Mouse (Mus musculus): ENCODE results near the gene Ifit1bl2. TPM values are rescaled to one million over a fixed set of nuclear protein-coding genes. Genes with fewer than 3 reads are reported as not detected.
"Not testable (repeated sequence)": the region's sequence is repeated elsewhere in the genome, so short reads cannot be mapped to it uniquely, and the experiment has no call there.

Gene Ifit1bl2
- polyA plus RNA-seq, 1 experiment: not detected

- no peak for TF ChIP-seq USF1 (IDR thresholded peaks at IDR 0.05; ENCODE audit: low read depth)
- no peak for TF ChIP-seq MYOD1 (IDR thresholded peaks at IDR 0.05; ENCODE audit: control insufficient read depth, insufficient read length, low read depth)
- TF ChIP-seq FOSL1 (IDR thresholded peaks at IDR 0.05; ENCODE audit: insufficient read depth, low read length, poor library complexity, severe bottlenecking): no peak
- no peak for TF ChIP-seq MAX (IDR thresholded peaks at IDR 0.05)
- TF ChIP-seq CTCF (IDR thresholded peaks at IDR 0.05; ENCODE audit: control insufficient read depth, insufficient read depth, insufficient read length): no peak
- no peak for TF ChIP-seq CEBPB (IDR thresholded peaks at IDR 0.05; ENCODE audit: low read depth)
- TF ChIP-seq MYOG (IDR thresholded peaks at IDR 0.05; ENCODE audit: control insufficient read depth, extremely low read depth, insufficient read length): no peak
- Histone ChIP-seq H3K27me3 (ENCODE audit: control insufficient read depth, insufficient read depth, insufficient read length) (peaks cover 13% of the 10 kb centered on the region), H3K79me3 (ENCODE audit: low read depth) (no peaks in the 10 kb centered on the region), H3K79me2 (ENCODE audit: control insufficient read depth, insufficient read depth) (no peaks in the 10 kb centered on the region), H3ac (ENCODE audit: control insufficient read depth, insufficient read length, low read depth) (no peak overlapping the region), H3K36me3 (ENCODE audit: control insufficient read depth, insufficient read depth) (no peaks in the 10 kb centered on the region), H3K4me3 (ENCODE audit: insufficient read depth, poor library complexity, severe bottlenecking) (no peak overlapping the region)
Measured at GRCm38 (mm10) chr19:34627496-34627895, 13.0 kb downstream of the Ifit1bl2 start.

GRCm38 (mm10) chr19:34624663-34625062 is 15.9 kb downstream of the Ifit1bl2 start:
- Histone ChIP-seq H3ac (ENCODE audit: control insufficient read depth, insufficient read length, low read depth) (no peak overlapping the region), H3K79me2 (ENCODE audit: control insufficient read depth, insufficient read depth) (no peaks in the 10 kb centered on the region), H3K79me3 (ENCODE audit: low read depth) (no peaks in the 10 kb centered on the region), H3K36me3 (ENCODE audit: control insufficient read depth, insufficient read depth) (no peaks in the 10 kb centered on the region), H3K27me3 (ENCODE audit: control insufficient read depth, insufficient read depth, insufficient read length) (peaks cover 18% of the 10 kb centered on the region), H3K4me3 (ENCODE audit: insufficient read depth, poor library complexity, severe bottlenecking) (no peak overlapping the region)
- TF ChIP-seq MYOD1 (IDR thresholded peaks at IDR 0.05; ENCODE audit: control insufficient read depth, insufficient read length, low read depth): no peak
- no peak for TF ChIP-seq USF1 (IDR thresholded peaks at IDR 0.05; ENCODE audit: low read depth)
- no peak for TF ChIP-seq FOSL1 (IDR thresholded peaks at IDR 0.05; ENCODE audit: insufficient read depth, low read length, poor library complexity, severe bottlenecking)
- TF ChIP-seq CTCF (IDR thresholded peaks at IDR 0.05; ENCODE audit: control insufficient read depth, insufficient read depth, insufficient read length): no peak
- TF ChIP-seq MYOG (IDR thresholded peaks at IDR 0.05; ENCODE audit: control insufficient read depth, extremely low read depth, insufficient read length): no peak
- no peak for TF ChIP-seq MAX (IDR thresholded peaks at IDR 0.05)
- TF ChIP-seq CEBPB (IDR thresholded peaks at IDR 0.05; ENCODE audit: low read depth): no peak

GRCm38 (mm10) chr19:34623781-34624180 is 16.8 kb downstream of the Ifit1bl2 start:
- H3K27me3 ChIP-seq (ENCODE audit: control insufficient read depth, insufficient read depth, insufficient read length): peaks cover 19% of the 10 kb centered on the region
- H3K79me2 ChIP-seq (ENCODE audit: control insufficient read depth, insufficient read depth): no peaks in the 10 kb centered on the region
- no peaks in the 10 kb centered on the region for H3K36me3 ChIP-seq (ENCODE audit: control insufficient read depth, insufficient read depth)
- no peak overlapping the region for H3K4me3 ChIP-seq (ENCODE audit: insufficient read depth, poor library complexity, severe bottlenecking)
- TF ChIP-seq MAX (IDR thresholded peaks at IDR 0.05) (no peak), MYOG (IDR thresholded peaks at IDR 0.05; ENCODE audit: control insufficient read depth, extremely low read depth, insufficient read length) (no peak), MYOD1 (IDR thresholded peaks at IDR 0.05; ENCODE audit: control insufficient read depth, insufficient read length, low read depth) (no peak), CTCF (IDR thresholded peaks at IDR 0.05; ENCODE audit: control insufficient read depth, insufficient read depth, insufficient read length) (no peak), CEBPB (IDR thresholded peaks at IDR 0.05; ENCODE audit: low read depth) (no peak), USF1 (IDR thresholded peaks at IDR 0.05; ENCODE audit: low read depth) (no peak), FOSL1 (IDR thresholded peaks at IDR 0.05; ENCODE audit: insufficient read depth, low read length, poor library complexity, severe bottlenecking) (no peak)
- no peak overlapping the region for H3ac ChIP-seq (ENCODE audit: control insufficient read depth, insufficient read length, low read depth)
- no peaks in the 10 kb centered on the region for H3K79me3 ChIP-seq (ENCODE audit: low read depth)

GRCm38 (mm10) chr19:34620871-34621270 is 19.7 kb downstream of the Ifit1bl2 start:
- no peak overlapping the region for H3ac ChIP-seq (ENCODE audit: control insufficient read depth, insufficient read length, low read depth)
- no peaks in the 10 kb centered on the region for H3K79me2 ChIP-seq (ENCODE audit: control insufficient read depth, insufficient read depth)
- H3K79me3 ChIP-seq (ENCODE audit: low read depth): no peaks in the 10 kb centered on the region
- no peaks in the 10 kb centered on the region for H3K36me3 ChIP-seq (ENCODE audit: control insufficient read depth, insufficient read depth)
- no peak for TF ChIP-seq MYOG (IDR thresholded peaks at IDR 0.05; ENCODE audit: control insufficient read depth, extremely low read depth, insufficient read length)
- TF ChIP-seq CEBPB (IDR thresholded peaks at IDR 0.05; ENCODE audit: low read depth): no peak
- TF ChIP-seq USF1 (IDR thresholded peaks at IDR 0.05; ENCODE audit: low read depth): no peak
- no peak for TF ChIP-seq MAX (IDR thresholded peaks at IDR 0.05)
- TF ChIP-seq MYOD1 (IDR thresholded peaks at IDR 0.05; ENCODE audit: control insufficient read depth, insufficient read length, low read depth): no peak
- TF ChIP-seq FOSL1 (IDR thresholded peaks at IDR 0.05; ENCODE audit: insufficient read depth, low read length, poor library complexity, severe bottlenecking): no peak
- TF ChIP-seq CTCF (IDR thresholded peaks at IDR 0.05; ENCODE audit: control insufficient read depth, insufficient read depth, insufficient read length): no peak
- no peak overlapping the region for H3K4me3 ChIP-seq (ENCODE audit: insufficient read depth, poor library complexity, severe bottlenecking)
- peaks cover 18% of the 10 kb centered on the region for H3K27me3 ChIP-seq (ENCODE audit: control insufficient read depth, insufficient read depth, insufficient read length)

GRCm38 (mm10) chr19:34612243-34613001 is 28.1 kb downstream of the Ifit1bl2 start:
- not testable (repeated sequence) for H3K27me3 ChIP-seq (ENCODE audit: control insufficient read depth, insufficient read depth, insufficient read length)

GRCm38 (mm10) chr19:34610118-34610517 is 30.4 kb downstream of the Ifit1bl2 start:
- not testable (repeated sequence) for H3K79me2 ChIP-seq (ENCODE audit: control insufficient read depth, insufficient read depth); H3K27me3 ChIP-seq (ENCODE audit: control insufficient read depth, insufficient read depth, insufficient read length); H3ac ChIP-seq (ENCODE audit: control insufficient read depth, insufficient read length, low read depth); H3K79me3 ChIP-seq (ENCODE audit: low read depth); H3K36me3 ChIP-seq (ENCODE audit: control insufficient read depth, insufficient read depth); H3K4me3 ChIP-seq (ENCODE audit: insufficient read depth, poor library complexity, severe bottlenecking)

More at GRCm38 (mm10) chr19:34612243-34613001, 28.1 kb downstream of the Ifit1bl2 start:
- not testable (repeated sequence) for H3K4me3 ChIP-seq (ENCODE audit: insufficient read depth, poor library complexity, severe bottlenecking); H3K79me3 ChIP-seq (ENCODE audit: low read depth); H3ac ChIP-seq (ENCODE audit: control insufficient read depth, insufficient read length, low read depth); H3K79me2 ChIP-seq (ENCODE audit: control insufficient read depth, insufficient read depth); H3K36me3 ChIP-seq (ENCODE audit: control insufficient read depth, insufficient read depth)

- H3K79me3 ChIP-seq (ENCODE audit: low read depth); H3K36me3 ChIP-seq (ENCODE audit: control insufficient read depth, insufficient read depth); H3K79me2 ChIP-seq (ENCODE audit: control insufficient read depth, insufficient read depth); H3ac ChIP-seq (ENCODE audit: control insufficient read depth, insufficient read length, low read depth); H3K4me3 ChIP-seq (ENCODE audit: insufficient read depth, poor library complexity, severe bottlenecking); H3K27me3 ChIP-seq (ENCODE audit: control insufficient read depth, insufficient read depth, insufficient read length): not testable (repeated sequence)
Measured at GRCm38 (mm10) chr19:34607237-34608051, 33.1 kb downstream of the Ifit1bl2 start, which contains the start of gene Ifit3b. Gene Ifit3b (plus strand): TSS chr19:34607970.
